Mouse (Mus musculus): ENCODE results near the gene Zfp729a.

The Zfp729a gene

DNA sequence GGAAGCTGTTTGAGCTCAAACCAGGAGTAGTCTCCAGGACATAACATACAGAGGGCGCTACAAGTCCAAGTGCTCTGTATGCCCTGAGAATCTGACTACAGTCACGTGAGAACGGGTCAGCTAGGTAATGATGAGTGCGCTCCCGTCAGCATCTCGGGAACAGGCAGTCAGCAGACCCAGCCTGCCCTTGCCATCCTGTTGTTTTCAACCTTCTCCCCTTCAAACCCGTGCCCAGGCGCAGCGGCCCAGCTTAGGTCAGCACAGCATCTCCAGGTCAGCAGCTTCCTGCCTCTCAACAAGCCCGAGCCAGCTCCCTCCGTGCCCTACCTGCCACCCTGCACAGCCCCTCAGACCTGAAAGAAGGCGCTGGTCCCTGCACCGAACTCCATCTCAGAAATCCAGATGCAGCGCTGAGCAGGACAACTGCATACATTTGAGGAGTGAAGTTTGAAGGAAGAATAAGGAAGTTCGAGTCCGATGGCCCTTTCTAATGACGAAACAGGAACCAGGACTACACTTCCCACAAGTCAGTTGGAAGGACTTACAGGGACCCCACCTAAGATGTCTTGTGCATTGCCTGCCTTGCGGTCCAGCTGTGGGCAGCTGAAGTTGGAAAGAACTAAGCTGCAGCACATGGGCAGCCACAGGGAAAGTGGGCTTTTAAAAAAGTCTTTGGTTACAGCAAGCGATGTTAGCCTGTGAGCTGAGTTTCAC lies at the start of gene Zfp729a, which contains the start of gene Gm49345:
TSS of gene Zfp729a (minus strand) at position 498 of the 714 bp plus-strand sequence.
TSS of gene Gm49345 (minus strand) at position 476 of the 714 bp plus-strand sequence.
- in situ Hi-C loops (cut with MboI; ENCODE audit: low sequenced_read_pairs): loop anchor here (10.0 kb wide), 1 partner anchor 47 kb away; the partner anchor contains the start of gene Zfp738

DNA sequence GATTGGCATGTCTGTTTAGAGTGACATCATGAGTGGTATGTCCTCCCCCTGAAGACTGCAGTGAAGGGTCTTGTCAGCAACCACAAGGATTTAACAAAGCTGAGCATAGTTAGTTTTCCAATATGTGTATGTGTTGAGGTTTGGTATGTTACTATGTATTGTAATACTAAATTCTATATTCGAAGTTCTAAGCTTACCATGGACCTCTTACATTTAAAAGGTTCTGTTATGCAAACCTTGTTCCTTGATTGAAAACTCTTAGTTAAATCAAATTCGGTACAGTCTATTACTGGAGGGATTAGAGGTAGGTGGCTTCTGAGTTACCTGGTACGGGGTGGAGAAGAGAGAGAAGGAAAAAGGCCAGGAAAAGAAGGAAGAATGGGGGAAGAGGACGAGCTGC lies 49.4 kb upstream of the Zfp729a start, which contains the start of gene Zfp738:
TSS of gene Zfp738 (minus strand) at position 101 of the 400 bp plus-strand sequence.
- in situ Hi-C loops (cut with MboI; ENCODE audit: low sequenced_read_pairs): loop anchor here (10.0 kb wide), 1 partner anchor 52 kb away; the partner anchor contains the start of genes Gm49345 and Zfp729a

DNA sequence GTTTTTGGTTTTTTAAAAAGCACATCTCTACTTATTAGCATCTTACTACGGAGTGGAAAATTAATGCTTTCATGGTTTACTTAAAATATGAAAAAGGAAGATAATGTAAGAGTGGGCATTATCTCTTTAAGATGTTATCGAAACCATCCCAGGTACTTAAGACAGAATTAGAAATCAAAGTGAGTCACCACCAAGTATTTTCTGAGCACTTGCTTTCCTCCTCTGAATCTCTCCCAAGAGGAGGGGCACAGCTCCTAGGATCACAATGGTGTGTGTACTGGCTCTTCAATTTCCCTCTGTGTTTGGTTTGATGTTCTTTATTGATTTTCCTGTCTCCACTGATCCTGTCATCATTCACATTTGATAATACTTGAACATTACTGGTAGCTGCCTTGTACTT lies 46.2 kb upstream of the Zfp729a start:
- in situ Hi-C loops (cut with MboI; ENCODE audit: low sequenced_read_pairs): loop anchor here (10.0 kb wide), 1 partner anchor 49 kb away; the partner anchor contains the start of genes Gm49345 and Zfp729a

DNA sequence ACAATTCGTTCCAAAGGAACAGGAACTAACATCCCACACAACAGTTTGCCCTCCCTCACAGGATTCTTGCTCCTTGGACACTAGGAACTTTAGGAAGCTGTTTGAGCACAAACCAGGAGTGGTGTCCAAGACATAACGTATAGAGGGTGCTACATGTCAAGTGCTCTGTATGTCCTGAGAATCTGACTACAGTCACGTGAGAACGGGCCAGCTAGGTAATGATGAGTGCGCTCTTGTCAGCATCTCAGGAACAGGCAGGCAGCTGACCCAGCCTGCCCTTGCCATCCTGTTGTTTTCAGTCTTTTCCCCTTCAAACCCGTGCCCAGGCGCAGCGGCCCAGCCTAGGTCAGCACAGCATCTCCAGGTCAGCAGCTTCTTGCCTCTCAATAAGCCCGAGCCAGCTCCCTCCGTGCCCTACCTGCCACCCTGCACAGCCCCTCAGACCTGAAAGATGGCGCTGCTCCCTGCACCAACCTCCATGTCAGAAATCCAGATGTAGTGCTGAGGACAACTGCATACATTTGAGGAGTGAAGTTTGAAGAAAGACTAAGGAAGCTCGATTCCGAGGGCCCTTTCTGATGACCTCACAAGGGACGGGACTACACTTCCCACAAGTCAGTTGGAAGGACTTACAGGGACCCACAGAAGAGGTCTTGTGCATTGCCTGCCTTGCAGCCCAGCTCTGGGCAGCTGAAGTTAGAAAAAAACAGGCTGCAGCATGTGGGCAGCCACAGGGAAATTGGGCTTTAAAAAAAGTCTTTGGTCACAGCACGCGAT lies 45.6 kb upstream of the Zfp729a start:
- in situ Hi-C loops (cut with MboI; ENCODE audit: low sequenced_read_pairs): loop anchor here (10.0 kb wide), 1 partner anchor 48 kb away; the partner anchor contains the start of genes Gm49345 and Zfp729a

DNA sequence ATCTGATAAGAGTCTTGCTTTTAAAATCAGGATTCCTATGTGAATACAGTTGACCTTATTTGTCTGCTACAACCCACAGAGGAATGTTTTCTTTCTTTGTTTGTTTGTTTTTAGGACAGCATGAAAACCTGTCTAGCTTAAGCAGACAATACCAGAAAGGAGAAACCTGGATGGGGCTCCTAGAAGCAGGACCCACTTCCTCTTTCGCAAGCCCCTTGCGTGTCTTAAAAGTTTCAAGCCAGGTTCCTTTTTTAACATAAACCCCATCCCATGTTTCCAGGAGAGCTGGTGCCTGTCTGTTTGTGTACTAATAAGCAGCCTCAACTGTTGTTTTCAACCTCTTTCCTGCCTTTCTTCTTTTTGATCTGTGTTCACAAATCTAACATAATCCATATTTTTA lies 37.3 kb upstream of the Zfp729a start:
- in situ Hi-C loops (cut with MboI; ENCODE audit: low sequenced_read_pairs): no loop called here

DNA sequence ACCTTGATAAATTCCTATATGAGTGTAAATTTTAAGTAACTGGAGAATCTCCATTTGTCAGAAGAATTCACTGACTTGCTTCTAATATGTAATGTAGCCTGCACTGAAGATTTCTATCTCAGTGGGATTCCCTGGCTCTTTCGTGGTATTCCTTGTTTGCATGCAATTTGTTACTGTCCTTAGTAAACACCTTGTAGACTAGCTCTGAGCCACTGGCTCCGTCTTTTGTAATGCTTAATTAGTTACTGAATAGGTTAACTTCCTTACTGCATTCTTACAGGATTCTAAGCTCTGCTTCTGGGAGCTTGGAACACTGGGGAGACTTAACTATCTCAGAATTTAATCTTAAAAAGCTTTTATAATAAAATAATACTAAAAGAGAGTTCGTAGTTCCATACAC lies 14.9 kb upstream of the Zfp729a start:
- in situ Hi-C loops (cut with MboI; ENCODE audit: low sequenced_read_pairs): no loop called here

DNA sequence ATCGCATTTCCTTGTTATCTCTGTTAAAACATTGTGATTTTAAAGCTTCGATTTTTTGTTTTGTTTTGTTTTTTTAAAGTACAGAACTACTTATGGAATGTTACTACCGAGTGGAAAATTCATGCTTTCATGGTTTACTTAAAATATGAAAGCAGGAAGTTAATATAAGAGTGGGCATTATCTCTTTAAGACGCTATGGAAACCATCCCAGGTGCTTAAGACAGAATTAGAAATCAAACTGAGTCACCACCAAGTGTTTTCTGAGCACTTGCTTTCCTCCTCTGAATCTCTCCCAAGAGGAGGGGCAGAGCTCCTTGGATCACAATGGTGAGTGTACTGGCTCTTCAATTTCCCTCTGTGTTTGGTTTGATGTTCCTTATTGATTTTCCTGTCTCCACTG lies 27.5 kb downstream of the Zfp729a start:
- in situ Hi-C loops (cut with MboI; ENCODE audit: low sequenced_read_pairs): loop anchor here (25.0 kb wide), 1 partner anchor 227 kb away; the partner anchor contains the start of gene Gm10037

DNA sequence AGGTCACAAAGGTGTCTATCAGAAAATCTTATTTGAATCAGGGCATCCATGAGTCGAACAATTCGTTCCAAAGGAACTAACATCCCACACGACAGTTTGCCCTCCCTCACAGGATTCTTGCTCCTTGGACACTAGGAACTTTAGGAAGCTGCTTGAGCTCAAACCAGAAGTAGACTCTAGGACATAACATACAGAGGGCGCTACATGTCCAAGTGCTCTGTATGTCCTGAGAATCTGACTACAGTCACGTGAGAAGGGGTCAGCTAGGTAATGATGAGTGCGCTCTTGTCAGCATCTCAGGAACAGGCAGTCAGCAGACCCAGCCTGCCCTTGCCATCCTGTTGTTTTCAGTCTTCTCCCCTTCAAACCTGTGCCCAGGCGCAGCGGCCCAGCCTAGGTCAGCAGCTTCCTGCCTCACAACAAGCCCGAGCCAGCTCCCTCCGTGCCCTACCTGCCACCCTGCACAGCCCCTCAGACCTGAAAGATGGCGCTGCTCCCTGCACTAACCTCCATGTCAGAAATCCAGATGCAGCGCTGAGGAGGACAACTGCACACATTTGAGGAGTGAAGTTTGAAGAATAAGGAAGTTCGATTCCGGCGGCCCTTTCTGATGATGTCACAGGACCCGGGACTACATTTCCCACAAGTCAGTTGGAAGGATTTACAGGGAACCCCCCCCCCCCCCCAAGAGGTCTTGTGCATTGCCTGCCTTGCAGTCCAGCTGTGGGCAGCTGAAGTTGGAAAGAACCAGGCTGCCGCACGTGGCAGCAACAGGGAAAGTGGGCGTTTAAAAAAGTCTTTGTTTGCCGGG lies 28.3 kb downstream of the Zfp729a start, which contains the start of gene Zfp729b:
TSS of gene Zfp729b (minus strand) at position 642 of the 811 bp plus-strand sequence.
- in situ Hi-C loops (cut with MboI; ENCODE audit: low sequenced_read_pairs): loop anchor here (25.0 kb wide), 1 partner anchor 228 kb away; the partner anchor contains the start of gene Gm10037

DNA sequence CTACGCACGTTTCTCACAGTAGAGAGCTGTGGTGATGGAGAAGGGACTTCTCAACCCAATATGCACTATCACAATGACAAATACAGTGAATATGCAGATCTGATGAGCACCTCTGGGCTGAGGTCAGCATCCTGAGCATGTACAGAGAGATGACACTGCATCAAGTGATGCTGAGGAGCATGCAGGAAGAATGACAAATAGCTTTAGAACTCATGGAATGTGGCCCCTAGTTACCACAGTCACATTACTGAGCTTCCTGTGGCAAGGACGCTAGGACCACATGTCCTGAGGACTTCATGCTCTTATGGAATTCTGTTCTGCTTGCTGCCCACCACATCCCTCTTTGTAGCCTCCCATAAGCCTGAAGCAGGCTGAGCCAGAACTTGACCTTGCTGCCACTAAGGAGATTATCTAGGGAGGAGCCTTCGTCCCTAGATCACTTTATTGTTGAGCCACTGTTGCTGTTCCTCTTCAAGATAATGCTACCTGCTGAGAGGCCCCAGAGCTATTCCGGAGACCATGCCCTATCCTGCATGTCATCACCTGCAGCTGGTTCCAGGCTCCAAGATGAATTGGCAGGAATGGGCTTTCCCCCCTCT lies 64.9 kb downstream of the Zfp729a start:
- in situ Hi-C loops (cut with MboI; ENCODE audit: low sequenced_read_pairs): no loop called here
